Mouse (Mus musculus) heart, postnatal 0 days (tissue): ENCODE data around the gene Tnnt2.

ENCODE experiments used
- CTCF ChIP-seq: IDR thresholded peaks from 2 replicates; pipeline ENCODE4 v1.5.1; 2016; ENCODE audit warnings: antibody characterized with exemption, control low read depth, low read depth
- EP300 ChIP-seq: IDR thresholded peaks from 2 replicates; pipeline ENCODE4 v1.6.1; 2016; ENCODE audit warnings: antibody characterized with exemption, low read depth

- TF ChIP-seq CTCF (peak; percentile 65), EP300 (peak; percentile 87)
These were observed 11.0 kb downstream of the Tnnt2 start for GRCm38 (mm10) chr1:135847139-135847562.
